Mouse (Mus musculus): ENCODE measurements around the gene Foxm1.

DNA sequence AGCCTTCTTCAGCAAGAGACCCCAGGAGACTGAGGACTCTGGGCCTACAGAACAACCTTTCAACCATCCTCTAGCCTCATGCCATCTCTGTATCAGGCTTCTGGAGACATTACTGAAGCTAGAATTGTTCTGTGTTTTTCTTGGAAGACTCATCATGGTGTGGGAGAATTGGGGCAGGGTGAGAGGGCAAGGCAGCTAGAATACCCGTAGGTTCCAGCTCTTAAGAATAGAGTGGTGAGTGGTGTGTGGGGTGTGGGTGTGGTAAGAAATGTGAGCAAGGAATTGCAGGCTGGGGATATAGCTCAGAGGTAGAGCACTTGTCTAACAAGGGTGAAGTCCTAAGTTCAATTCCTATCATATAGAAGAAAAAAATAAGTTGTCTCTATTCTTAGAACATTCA lies 22.3 kb downstream of the Foxm1 start:
- TF ChIP-seq CTCF (IDR thresholded peaks at IDR 0.05; ENCODE audit: borderline replicate concordance, extremely low read depth, insufficient read depth, insufficient read length) (no peak), POLR2A (IDR thresholded peaks at IDR 0.05; ENCODE audit: borderline replicate concordance, extremely low read depth, insufficient read depth, insufficient read length, poor library complexity, severe bottlenecking) (no peak)

All from brain, embryonic 14.5 days (tissue).